Mouse (Mus musculus): ENCODE measurements around the gene Amigo1. TPM values are rescaled to one million over a fixed set of nuclear protein-coding genes. Genes with fewer than 3 reads are reported as not detected.
A peak's percentile ranks its signal among the peaks of the same experiment; 100 is the strongest.

Gene Amigo1
- total and polyA plus RNA-seq, 3 experiments, result 4.6 to 9.5 TPM; not detected in 1

DNA sequence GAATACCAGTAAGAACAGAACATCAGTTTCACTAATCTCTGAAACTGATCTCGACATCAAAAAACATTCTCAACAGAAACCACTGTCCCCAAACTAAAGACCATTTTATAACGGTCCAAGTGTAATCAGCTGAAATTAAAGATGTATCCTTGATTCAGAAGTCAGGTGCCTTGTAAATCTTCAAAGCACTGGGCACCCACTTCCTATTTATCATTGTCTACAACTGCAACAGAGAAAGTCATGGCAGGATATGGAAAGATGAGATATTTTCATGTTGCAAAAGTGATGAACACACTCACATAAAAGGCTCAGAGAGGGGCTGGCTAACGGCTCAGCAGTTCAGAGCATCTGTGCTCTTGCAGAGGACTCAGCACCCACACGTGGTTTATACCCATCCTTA lies 45.3 kb upstream of the Amigo1 start:
- no peak for DNase-seq (ENCODE audit: low read depth, low spot score)
- Histone ChIP-seq H3K27ac (ENCODE audit: control insufficient read depth, low read depth, low read length) (no peak overlapping the region), H3K27me3 (ENCODE audit: control insufficient read depth in 1 of 2, insufficient read depth in 2 of 2, low read length in 2 of 2) (no peaks in the 10 kb centered on the region), H3K79me2 (ENCODE audit: control insufficient read depth, insufficient read depth, low read length, poor library complexity) (peaks cover 62% of the 10 kb centered on the region), H3K4me3 (ENCODE audit: control insufficient read depth in 1 of 2, insufficient read depth in 1 of 2, low read depth in 2 of 2, low read length in 2 of 2) (no peak overlapping the region), H3K9me3 (replicated peaks; ENCODE audit: insufficient read depth, low read length) (no peaks in the 10 kb centered on the region), H3K9ac (ENCODE audit: control insufficient read depth, low read depth, low read length, poor library complexity, severe bottlenecking) (no peak overlapping the region), H3K36me3 (ENCODE audit: control insufficient read depth in 1 of 2, insufficient read depth in 2 of 2, low read length in 2 of 2) (peaks cover 14 to 39% of the 10 kb centered on the region in 2 experiments), H3K4me1 (ENCODE audit: control insufficient read depth in 1 of 2, insufficient read depth in 2 of 2, low read length in 2 of 2) (peaks cover 3 to 11% of the 10 kb centered on the region in 2 experiments)
- no peak for TF ChIP-seq BHLHE40 (IDR thresholded peaks at IDR 0.05; ENCODE audit: borderline replicate concordance, low read depth, low read length)
- no peak for TF ChIP-seq MAZ (IDR thresholded peaks at IDR 0.05; ENCODE audit: low read depth, low read length)
- no peak for TF ChIP-seq JUND (IDR thresholded peaks at IDR 0.05; ENCODE audit: low read depth, low read length)
- no peak for TF ChIP-seq SIN3A (IDR thresholded peaks at IDR 0.05; ENCODE audit: low read length)
- TF ChIP-seq CHD2 (IDR thresholded peaks at IDR 0.05; ENCODE audit: low read length), result no peak

DNA sequence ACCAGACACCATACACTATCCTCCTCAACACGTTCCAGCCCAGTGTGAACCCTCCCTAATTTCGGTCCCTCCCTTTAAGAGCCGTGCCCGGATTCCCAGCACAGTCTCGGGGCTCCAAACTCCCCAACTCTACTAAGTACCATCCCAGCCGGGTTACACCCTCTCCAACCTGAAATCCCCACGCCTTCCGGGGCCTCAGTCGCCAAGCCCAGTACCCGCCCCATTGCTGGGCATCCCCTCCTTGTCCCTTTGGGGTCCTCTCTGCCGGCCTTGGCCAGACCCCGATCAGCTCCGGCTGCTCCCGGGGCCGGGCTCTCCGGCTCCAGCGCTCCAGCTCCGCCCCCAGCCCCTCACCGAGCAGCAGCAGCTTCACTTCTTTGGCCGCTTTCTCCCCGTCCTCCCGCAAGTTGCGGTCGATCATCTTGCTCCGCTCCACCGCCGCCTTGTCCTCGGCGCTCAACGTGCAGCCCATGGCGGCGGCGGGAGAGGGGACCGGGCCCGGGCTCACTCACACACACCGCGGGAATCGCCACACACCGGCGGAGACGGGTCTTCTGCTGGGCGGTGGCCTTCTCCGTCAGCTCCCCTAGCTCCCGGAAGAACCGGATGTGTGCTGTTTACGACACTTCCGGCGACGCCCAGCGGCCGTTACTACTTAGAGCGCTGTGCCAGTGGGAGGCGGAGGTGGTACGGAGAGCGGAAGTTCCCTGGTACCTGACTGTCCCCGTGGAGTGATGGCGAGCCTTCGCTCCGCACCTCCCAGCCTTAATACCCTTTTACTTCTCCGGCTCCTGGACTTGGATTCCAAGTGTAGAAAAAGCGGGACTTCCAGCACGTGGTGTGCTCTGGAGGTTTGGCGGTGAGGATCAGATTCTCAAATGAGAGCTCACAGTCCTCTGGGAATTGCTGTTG lies 40.3 kb upstream of the Amigo1 start, which contains the start of gene Gnai3:
TSS of gene Gnai3 (minus strand) at position 613 of the 912 bp plus-strand sequence.
- Histone ChIP-seq H3K4me3 (ENCODE audit: control insufficient read depth in 1 of 2, insufficient read depth in 1 of 2, low read depth in 2 of 2, low read length in 2 of 2) (peak within 1 kb of the TSS; percentile 92 to 97), H3K79me2 (ENCODE audit: control insufficient read depth, insufficient read depth, low read length, poor library complexity) (peaks cover 40% of the 10 kb centered on the region), H3K9ac (ENCODE audit: control insufficient read depth, low read depth, low read length, poor library complexity, severe bottlenecking) (peak within 1 kb of the TSS; percentile 94), H3K4me1 (ENCODE audit: control insufficient read depth in 1 of 2, insufficient read depth in 2 of 2, low read length in 2 of 2) (peaks cover 9 to 11% of the 10 kb centered on the region in 2 experiments), H3K27me3 (ENCODE audit: control insufficient read depth in 1 of 2, insufficient read depth in 2 of 2, low read length in 2 of 2) (no peaks in the 10 kb centered on the region), H3K36me3 (ENCODE audit: control insufficient read depth in 1 of 2, insufficient read depth in 2 of 2, low read length in 2 of 2) (peaks cover 3 to 32% of the 10 kb centered on the region in 2 experiments; a peak in 3 of 4 replicates), H3K9me3 (replicated peaks; ENCODE audit: insufficient read depth, low read length) (no peaks in the 10 kb centered on the region), H3K27ac (ENCODE audit: control insufficient read depth, low read depth, low read length) (peak within 1 kb of the TSS; percentile 99)
- peak; percentile 97 for DNase-seq (ENCODE audit: low read depth, low spot score)
- peak; percentile 87 to 95 for TF ChIP-seq POLR2A (IDR thresholded peaks at IDR 0.05; ENCODE audit: control insufficient read depth in 1 of 2, insufficient read depth in 1 of 2, low read depth in 1 of 2, low read length in 2 of 2, poor library complexity in 1 of 2)
- no peak for TF ChIP-seq GATA1 (IDR thresholded peaks at IDR 0.05; ENCODE audit: low read depth, low read length)
- TF ChIP-seq CTCF (IDR thresholded peaks at IDR 0.05 in 2 of 3, conservative IDR thresholded peaks at IDR 0.05 in 1 of 3; ENCODE audit: control insufficient read depth in 1 of 3, insufficient read depth in 1 of 3, low read depth in 2 of 3, low read length in 3 of 3, poor library complexity in 1 of 3, severe bottlenecking in 1 of 3), result no peak
- TF ChIP-seq SIN3A (IDR thresholded peaks at IDR 0.05; ENCODE audit: low read length), result peak; percentile 93
- TF ChIP-seq USF2 (IDR thresholded peaks at IDR 0.05; ENCODE audit: borderline replicate concordance in 1 of 2, insufficient read depth in 1 of 2, low read depth in 1 of 2, low read length in 2 of 2), result no peak
- TF ChIP-seq ZC3H11A (IDR thresholded peaks at IDR 0.05; ENCODE audit: low read depth, low read length), result no peak
- TF ChIP-seq MAX (IDR thresholded peaks at IDR 0.05; ENCODE audit: low read length), result peak; percentile 82
- peak; percentile 93 for TF ChIP-seq TBP (IDR thresholded peaks at IDR 0.05; ENCODE audit: low read depth, low read length)
- TF ChIP-seq TCF12 (IDR thresholded peaks at IDR 0.05; ENCODE audit: low read depth, low read length), result peak; percentile 73
- TF ChIP-seq MAFK (IDR thresholded peaks at IDR 0.05; ENCODE audit: borderline replicate concordance, low read depth, low read length), result no peak
- no peak for TF ChIP-seq SMC3 (IDR thresholded peaks at IDR 0.05; ENCODE audit: low read depth, low read length)
- TF ChIP-seq ZMIZ1 (IDR thresholded peaks at IDR 0.05; ENCODE audit: low read depth, low read length), result peak; percentile 94
- TF ChIP-seq MAZ (IDR thresholded peaks at IDR 0.05; ENCODE audit: low read depth, low read length), result peak; percentile 88
- no peak for TF ChIP-seq JUND (IDR thresholded peaks at IDR 0.05; ENCODE audit: low read depth, low read length)
- TF ChIP-seq KAT2A (conservative IDR thresholded peaks at IDR 0.05; ENCODE audit: low read depth, low read length), result peak; percentile 66; the same call in 1 of the 2 replicates
- peak; percentile 96 for TF ChIP-seq POLR2AphosphoS2 (IDR thresholded peaks at IDR 0.05; ENCODE audit: low read length)
- 0 out of 2 replicates have a peak, but pooled peaks have one; percentile 42 for TF ChIP-seq MEF2A (IDR thresholded peaks at IDR 0.05; ENCODE audit: extremely low read depth, insufficient replicate concordance, low read depth, low read length, poor library complexity, severe bottlenecking)
- TF ChIP-seq ETS1 (IDR thresholded peaks at IDR 0.05; ENCODE audit: low read depth, low read length), result peak; percentile 71
- peak; percentile 89 for TF ChIP-seq ELF1 (IDR thresholded peaks at IDR 0.05; ENCODE audit: low read depth, low read length)
- TF ChIP-seq NELFE (IDR thresholded peaks at IDR 0.05; ENCODE audit: low read depth, low read length), result peak; percentile 97
- no peak for TF ChIP-seq TAL1 (IDR thresholded peaks at IDR 0.05; ENCODE audit: low read length)
- TF ChIP-seq ZNF384 (IDR thresholded peaks at IDR 0.05; ENCODE audit: low read depth, low read length), result no peak
- peak; percentile 89 for TF ChIP-seq MXI1 (IDR thresholded peaks at IDR 0.05; ENCODE audit: low read depth, low read length)
- no peak for TF ChIP-seq BHLHE40 (IDR thresholded peaks at IDR 0.05; ENCODE audit: borderline replicate concordance, low read depth, low read length)
- 0 out of 2 replicates have a peak, but pooled peaks have one; percentile 35 for TF ChIP-seq GABPA (IDR thresholded peaks at IDR 0.05; ENCODE audit: low read depth, low read length)
- TF ChIP-seq EP300 (IDR thresholded peaks at IDR 0.05; ENCODE audit: low read depth in 1 of 2, low read length in 2 of 2), result peak; percentile 36 to 79; a peak in 3 of 4 replicates
- TF ChIP-seq POLR2AphosphoS5 (IDR thresholded peaks at IDR 0.05; ENCODE audit: borderline replicate concordance, low read depth, low read length), result peak; percentile 47; the same call in 1 of the 2 replicates
- TF ChIP-seq MYC (IDR thresholded peaks at IDR 0.05; ENCODE audit: low read depth, low read length), result peak; percentile 87

Measured in MEL (cell line).